Mouse (Mus musculus) cerebral cortex, adult 2 months (tissue): ENCODE data around the gene E330009J07Rik.

Source experiments
- WGBS: fragments of 180-500 bp; shearing (Covaris S2); methylation state at CpG from one replicate; pipeline ENCODE4 v1.1.7; 2018; 5-methylcytosine and 5-hydroxymethylcytosine counted together

Gene E330009J07Rik

DNA sequence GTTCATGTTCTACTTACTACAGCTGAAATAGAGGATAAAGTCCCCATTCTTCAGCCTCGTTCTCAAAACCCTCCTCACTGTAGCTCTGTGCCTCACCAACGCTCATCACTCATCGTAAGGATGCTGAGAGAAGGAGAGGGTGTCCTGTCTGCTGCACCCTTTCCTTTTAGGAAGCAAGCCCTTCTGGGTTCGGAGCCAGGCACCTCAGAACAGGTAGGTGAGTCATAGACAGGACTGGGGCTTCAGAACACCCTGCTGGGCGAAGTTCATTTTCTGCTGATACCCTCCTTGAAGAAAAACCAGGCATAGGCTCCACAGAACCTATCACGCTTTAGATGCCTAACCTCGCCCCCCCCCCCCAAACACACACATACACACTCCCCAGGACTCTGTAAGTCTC lies 8.5 kb downstream of the E330009J07Rik start:
- WGBS: 81% methylated on average over 7 of the region's 7 CpGs

DNA sequence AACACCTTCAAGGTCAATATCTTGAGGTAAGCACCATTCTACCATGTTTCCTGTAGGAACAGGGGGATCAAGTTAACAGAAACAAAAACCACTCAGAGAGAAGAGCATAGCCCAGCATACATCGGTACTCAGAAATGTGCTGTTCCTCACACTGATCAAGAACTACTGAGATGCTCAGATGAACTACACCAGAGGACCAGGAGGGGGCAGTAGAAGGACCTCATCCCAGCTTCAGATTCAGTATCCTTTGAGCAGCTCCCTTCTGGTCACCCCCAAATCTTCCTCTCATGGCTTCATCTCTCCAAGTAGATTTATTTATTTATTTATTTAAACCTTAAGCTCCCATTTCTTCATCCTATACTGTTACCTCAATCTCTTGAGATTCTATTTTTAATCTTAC lies 12.2 kb downstream of the E330009J07Rik start:
- 47% methylated on average over 1 of the region's 1 CpGs for WGBS

DNA sequence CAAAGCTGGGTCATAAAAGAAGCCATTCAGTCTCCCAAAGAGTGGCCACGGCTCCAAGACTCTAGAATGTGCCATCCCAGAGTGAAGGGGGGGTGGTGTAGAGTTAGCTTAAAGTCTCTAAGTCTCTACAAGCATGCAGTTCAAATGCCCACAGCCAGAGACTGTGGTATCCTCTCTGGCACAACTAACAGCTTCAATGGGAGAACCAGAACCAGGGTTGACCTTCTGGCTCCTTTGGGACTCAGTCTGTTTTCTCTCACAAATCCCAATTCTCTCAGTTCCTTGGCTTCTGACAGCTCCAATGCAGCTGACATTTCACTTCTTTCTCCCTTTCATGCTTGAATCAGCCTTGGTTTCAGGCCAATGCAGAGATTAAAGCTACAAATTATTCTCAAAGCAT lies 12.9 kb downstream of the E330009J07Rik start:
- WGBS: 56% methylated on average over 1 of the region's 1 CpGs

DNA sequence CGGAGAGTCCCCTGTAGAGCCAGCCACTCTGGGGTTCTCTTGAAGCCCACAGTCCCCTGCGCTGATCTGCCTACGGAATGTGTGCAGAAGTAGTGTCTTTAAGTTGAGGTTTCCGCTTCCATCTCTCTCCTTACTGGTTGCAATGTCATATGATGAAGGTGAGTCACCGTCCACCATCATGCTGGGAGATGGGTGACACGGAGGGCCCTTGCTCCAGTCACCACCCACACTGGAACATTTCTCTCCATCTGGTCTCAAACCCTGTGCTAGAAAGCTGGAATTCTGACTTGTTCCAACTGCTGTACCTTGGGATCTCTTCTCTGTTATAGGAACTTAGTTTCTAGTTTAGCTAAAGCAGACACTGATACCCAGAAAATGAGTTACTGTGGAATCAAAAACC lies 14.8 kb downstream of the E330009J07Rik start:
- 77% methylated on average over 6 of the region's 6 CpGs for whole genome bisulfite sequencing

DNA sequence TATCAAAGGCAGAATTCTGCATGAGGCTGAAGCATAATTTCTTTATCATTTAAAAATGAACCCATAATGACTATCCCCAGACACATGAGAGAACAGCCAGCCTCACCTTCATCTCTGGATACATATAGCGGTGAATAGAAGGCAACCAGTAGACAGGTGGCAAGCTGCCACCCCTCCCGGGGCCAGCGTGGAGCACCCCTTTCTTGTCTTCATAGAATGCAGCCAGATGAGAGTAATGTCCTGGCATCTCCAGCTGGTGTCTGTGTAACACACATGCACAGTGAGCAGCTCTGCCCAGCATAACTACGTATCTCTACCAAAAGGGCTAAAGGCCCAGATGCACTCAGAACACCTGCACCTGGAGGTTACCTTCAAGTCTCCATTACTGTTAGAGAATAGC lies 17.5 kb downstream of the E330009J07Rik start:
- WGBS: 69% methylated on average over 4 of the region's 4 CpGs

DNA sequence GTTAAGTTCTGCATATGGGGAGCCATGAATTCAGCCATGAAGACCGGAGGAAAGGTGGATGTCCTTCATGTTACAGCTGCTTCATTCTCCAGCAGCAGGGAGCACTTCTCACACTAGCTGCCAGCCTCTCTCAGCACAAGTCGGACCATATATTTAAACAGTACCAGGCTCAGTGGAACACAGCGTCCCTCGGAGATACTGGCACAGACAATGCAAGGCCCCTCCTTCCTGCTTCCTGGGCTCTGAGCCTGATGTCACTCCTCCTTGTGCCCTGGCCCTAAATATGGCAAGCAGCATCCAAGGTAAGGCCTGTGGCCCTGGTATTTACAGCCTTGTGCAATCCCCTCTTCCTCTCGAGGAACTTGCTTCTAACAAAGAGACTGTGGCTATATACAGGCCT lies 20.1 kb downstream of the E330009J07Rik start:
- WGBS: 74% methylated on average over 5 of the region's 5 CpGs

DNA sequence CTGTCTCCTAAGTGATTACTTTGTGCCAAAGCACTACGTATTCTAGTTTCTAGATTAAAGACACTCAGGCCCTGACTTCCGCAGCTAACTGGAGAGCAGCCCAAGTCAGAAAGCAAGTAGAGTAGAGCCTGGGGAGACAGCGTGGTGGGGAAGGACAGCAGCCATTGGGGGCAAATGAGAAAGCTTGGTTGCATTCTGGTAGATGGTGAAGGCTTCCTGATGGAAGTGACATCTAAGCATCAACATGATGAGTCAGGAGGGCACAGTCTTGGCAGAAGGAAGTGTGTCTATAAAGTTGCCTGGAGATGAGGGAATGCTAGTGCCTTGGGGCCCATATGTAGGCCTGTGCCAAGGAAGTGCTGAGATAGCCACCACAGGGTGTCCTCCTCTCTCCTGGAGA lies 22.4 kb downstream of the E330009J07Rik start:
- 86% methylated on average over 3 of the region's 3 CpGs for WGBS

DNA sequence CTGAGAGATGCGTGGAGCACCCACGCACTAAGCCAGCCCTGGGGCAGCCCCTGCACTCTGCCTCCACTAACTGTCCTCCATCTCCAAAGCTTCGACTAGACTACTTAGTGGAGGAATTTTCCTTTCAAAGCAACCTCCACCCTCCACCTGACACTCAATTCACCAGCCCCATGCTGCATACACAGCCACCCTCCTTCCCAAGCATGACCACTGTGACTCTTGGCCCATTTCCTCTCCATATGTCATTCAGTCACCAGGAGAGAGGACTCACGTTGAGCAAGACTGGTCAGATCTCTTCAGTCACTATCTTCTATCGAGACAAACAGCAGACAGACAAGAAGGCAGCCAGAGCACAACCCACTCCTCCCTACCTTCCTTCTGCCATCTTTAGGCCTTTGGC lies 22.9 kb downstream of the E330009J07Rik start:
- WGBS: 65% methylated on average over 5 of the region's 5 CpGs

DNA sequence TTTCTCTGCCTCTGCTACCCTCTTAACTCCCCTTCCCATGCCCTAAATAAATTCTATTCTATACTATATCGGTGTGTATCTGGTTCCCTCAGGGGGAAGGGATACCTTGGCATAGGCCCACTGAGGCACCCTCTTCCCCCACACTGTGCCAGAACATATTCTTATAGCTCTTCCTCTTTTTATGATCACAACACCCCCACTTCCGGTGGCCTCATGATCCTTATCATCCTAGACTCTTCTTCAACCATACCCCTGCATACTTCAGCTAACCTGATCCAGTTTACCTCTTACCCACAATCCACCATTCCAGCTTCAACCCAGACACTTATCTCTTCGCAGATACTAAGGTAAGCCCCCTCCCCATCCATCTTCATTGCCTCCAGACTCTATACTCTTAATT lies 24.9 kb downstream of the E330009J07Rik start:
- 91% methylated on average over 3 of the region's 3 CpGs for WGBS

DNA sequence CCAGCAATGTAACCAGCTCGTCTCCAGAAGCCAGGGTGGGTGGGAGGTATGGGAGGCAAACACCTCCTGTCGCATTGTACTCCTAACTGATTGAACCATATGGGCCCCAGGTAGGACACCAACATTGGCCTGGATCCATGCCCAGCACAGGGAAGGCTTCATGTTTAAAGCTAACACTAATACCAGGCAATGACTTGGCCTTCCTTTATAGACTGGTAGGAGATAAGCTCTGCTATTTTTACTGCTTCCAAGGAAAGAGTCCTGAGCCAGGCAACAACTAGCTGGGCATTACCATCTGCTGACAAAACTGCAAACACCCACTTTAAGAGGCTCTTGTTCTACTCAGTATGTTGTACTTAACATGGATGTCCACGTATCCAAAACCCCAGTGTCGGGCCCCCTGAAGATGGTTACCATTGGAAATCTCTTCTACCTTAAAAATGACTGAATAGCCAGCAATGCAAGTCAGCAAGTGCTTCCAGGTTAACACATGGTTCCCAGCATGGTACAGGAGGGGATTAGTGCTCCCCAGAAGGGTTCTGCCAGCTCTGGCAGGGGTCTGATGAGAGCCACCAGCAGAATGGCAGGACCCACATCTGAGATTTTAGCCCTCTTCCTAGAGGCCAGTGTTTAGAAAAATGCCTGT lies 32.2 kb downstream of the E330009J07Rik start:
- WGBS: 51% methylated on average over 4 of the region's 4 CpGs

DNA sequence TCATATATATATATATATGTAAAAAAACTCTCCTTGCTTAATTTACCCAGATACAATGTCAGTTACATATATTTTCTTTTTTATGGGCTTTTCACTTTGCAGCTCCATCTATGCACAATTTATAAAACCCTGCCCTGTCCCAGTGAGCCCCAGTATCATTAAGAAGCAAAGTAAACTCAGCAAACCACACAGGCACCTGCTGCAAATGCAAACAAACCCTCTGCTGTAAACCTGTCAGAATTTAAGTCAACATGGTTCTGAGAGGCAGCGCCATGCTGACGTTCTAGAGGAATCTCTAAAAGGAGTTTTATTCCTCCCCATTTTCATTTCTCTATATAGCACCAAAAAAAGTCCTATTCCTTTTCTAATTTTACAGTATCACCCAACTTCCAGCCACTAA lies 33.9 kb downstream of the E330009J07Rik start:
- WGBS: 59% methylated on average over 2 of the region's 2 CpGs

DNA sequence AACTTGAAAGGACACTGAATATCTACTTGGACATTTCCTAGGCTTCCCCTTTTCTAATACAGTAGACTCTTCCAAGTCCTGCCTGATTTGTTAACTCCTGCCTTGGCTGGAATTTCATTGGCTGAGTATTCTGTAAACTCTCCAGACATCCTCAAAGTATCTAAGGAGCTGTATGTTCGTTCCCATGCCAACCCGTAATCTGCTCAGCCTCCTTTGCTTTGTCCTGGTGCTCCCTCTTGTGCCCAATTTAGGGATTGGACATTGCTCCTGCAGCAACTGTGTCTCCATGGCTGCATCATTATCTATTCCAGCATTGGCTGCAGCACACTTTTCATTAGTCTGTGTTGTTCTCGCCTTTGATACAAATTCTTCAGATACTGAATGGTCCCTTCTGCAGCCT lies 42.7 kb downstream of the E330009J07Rik start:
- WGBS: 12% methylated on average over 3 of the region's 3 CpGs

DNA sequence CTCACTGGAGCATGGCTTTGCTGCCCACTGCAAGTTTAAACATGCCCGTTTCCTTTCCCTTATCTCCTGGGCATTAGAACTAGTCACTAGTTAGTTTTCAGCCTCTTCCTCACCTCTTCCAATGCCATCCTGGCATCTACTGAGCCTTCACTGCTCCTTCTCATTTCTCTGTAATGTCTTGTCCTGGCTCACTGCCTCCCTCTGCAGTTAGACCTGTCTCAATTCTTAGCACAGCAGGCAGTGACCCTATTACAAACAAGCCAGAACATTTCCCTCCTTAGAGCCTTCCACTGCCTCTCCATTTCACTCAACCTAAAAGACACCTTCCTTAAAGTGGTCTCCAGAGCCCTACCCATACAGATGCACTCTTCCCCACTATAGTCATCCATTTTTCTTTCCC lies 45.0 kb downstream of the E330009J07Rik start:
- 90% methylated on average over 1 of the region's 1 CpGs for WGBS

DNA sequence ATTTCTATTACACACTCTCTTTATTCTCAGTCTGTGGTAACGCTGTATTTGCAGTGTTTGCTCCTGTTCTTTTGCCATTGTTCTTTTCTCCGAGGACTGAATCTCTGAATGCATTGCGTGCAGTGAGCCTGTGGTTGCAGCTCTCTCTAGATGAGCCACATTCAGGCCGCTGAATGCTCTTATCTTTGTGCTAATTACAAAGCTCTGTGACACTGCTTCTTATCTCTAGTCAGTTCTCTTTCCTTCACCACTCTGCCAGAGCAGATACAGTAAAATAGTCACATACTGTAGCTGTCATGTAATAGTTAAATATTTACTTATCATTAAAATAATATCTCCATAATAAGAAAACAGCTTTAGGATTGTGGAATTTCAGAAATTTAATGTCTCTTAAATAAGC lies 47.3 kb downstream of the E330009J07Rik start:
- WGBS: 76% methylated on average over 4 of the region's 4 CpGs

DNA sequence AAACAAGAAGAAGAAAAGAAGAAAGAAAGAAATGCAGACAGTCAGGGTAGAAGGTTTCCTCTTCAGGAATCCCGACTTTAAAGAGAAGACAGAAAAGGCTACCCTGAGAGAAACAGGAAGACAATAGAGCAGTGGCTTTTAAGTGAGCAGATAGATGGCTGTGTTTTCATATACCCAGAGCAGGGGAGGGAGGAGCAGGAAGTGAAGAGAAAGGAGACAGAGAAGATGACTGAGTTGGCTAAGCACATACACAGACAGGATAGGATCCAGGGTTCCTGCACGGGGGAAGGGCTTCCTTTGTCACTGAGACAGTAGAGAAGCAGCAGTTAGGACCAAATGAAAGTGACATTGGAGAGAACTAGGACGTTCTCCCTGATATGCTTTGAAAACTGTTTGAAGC lies 50.3 kb downstream of the E330009J07Rik start:
- 69% methylated on average over 3 of the region's 3 CpGs for WGBS

DNA sequence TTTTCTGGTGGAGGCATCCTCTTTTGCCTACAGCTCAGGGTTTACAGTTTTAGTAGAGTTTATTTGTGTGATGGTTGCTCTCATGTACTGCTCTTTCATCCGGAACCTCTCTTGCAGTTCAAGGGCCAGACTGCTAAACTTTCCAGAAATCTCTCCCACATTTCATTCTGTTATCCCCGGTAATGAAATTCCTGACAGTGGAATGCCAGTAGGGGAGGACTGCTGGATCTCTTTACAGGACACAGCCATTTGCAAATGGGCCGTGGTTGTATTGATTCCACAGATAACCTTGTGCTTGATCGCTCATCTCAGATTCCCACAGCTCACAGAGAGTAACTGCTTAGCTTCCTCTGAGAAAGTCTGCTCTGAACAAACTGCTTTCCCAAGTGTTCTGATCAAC lies 54.0 kb downstream of the E330009J07Rik start:
- 92% methylated on average over 4 of the region's 4 CpGs for WGBS

DNA sequence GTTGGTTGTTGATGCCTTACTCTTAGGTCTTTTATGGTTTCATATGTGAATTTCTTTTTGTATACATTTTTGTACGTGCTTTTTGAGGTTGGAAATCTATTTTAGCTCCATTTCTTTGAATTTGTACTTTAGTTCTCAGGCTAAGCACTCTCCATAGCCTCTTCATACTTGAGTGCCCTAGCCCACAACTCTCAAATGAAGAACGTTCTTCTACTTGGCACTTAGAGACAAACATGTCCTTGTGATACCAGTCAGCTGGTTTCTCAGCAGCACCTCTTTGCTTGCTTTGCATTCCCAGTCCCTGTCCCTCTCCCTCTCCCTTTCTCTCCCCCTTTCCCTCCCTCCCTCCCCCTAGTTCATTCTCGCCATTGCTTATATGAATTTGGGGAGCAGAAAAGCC lies 55.8 kb downstream of the E330009J07Rik start:
- WGBS: 84% methylated on average over 3 of the region's 3 CpGs

DNA sequence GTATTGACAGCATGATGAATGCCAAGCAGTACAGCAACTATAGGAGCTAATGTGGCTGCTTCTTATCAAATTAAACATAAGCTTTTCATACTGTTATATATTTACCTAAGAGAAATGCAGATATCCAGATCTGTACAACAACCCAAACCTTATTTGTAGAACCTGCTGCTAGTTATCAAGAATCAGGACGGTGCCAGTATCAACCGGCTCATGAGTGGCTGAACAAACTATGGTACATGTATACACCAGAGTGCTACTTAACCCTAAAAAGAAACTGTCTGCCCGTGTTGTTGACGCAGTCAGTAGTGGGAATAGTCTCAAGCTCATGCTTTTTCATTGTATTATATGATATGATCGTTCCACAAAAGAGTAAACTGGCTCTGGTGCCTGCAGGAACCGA lies 64.9 kb downstream of the E330009J07Rik start:
- WGBS: 62% methylated on average over 6 of the region's 6 CpGs

DNA sequence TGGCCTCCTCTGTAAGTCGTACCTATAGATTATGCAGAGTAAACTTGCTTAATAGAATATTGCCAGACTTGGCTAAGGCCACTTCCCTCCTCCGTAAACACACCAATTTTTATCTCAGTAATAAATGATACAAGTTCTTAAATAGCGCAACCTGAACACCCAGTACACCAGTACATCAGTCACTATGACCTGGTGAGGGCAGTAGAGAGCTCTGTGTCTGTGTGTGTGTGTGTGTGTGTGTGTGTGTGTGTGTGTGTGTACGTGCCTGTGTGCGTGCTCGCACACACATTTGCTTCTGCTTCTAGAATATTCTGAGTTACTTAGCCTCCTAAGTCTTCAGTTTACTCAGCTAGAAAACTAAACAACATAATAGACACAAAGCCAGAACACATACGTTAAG lies 82.6 kb downstream of the E330009J07Rik start:
- 91% methylated on average over 7 of the region's 7 CpGs for WGBS
